11 mouse cellular contexts compared by ENCODE assay signal in the genomic region with DNA sequence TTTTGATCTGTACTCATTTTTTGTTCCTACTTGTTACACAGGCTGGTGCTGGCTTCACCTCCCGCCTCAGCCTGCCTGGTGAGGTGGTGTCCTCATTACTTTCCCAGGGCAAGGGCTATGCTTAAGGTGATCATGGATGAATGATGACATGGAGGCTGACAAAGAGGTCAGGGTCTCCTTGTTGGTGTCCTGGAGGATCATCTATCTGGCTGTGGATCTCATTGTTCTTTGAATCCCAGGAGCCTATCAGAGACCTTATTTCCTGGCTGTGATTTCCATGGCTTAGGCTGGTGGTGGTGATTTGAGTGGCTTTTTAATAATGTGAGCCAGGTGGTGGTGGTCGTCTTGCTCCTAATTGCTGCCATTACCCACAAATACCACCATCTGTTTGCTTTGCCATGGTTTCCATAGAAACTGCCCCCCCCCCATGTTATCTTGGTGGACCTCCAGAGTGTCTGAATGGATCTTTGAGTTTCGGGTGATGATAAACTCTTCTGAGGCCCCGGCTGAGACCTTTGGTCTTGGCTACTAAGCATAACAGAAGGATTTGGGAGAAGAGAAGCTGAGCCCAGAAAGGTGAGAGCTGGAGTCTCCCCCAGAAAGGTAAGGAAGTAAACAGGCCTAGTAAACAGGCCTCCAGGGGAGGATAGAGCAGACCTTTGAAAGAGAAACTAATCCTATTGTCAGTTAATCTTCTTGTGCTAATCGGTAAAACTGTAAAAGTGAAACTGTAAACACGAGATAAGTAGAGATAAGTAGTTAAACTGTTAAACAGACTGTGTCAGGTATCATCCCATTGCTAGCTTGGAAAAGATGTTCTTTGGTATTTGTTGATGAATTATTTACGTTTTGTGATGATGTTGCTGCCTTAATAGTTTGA. TPM values are rescaled to one million over a fixed set of nuclear protein-coding genes. Genes with fewer than 3 reads are reported as not detected.
DNase-seq lines count a peak whose midpoint lies in the region; ATAC-seq and TF ChIP-seq lines count a peak whose summit lies in the region.
"Had no signal": no experiment of that assay in that cellular context is flagged by ENCODE, and none has a peak within 500 bp of the region (broad histone marks: within the 10 kb centered on the region; RNA-seq: fewer than 3 reads in every experiment).

No protein-coding gene starts in this region.

- no peak for TF ChIP-seq CTCF in forebrain, postnatal 0 days (IDR thresholded peaks at IDR 0.05; ENCODE audit: low read depth)

- WGBS in forebrain, postnatal 0 days = 33% methylated on average over 7 of the region's 7 CpGs

- no peak overlapping the region for H3K9ac ChIP-seq in forebrain, postnatal 0 days
- H3K9ac ChIP-seq: stomach, embryonic 15.5 days had no signal

- ATAC-seq in erythroblast, adult 5-6 weeks (replicated peaks; ENCODE audit: low FRiP score, poor library complexity, severe bottlenecking) = no peak
- peak; percentile 87 for ATAC-seq in CD4-positive, CD25-positive, alpha-beta regulatory T cell, adult 4 months
- no peak for ATAC-seq in forebrain, postnatal 0 days
- ATAC-seq in megakaryocyte-erythroid progenitor cell, adult 5-6 weeks (replicated peaks; ENCODE audit: low FRiP score, low TSS enrichment, poor library complexity, severe bottlenecking) = peak; percentile 65; the same call in 1 of the 2 replicates

- no peaks in the 10 kb centered on the region for H3K27me3 ChIP-seq in erythroblast, embryonic 14.5 days (ENCODE audit: control insufficient read depth)
- H3K27me3 ChIP-seq in forebrain, postnatal 0 days (ENCODE audit: insufficient read depth, low read length) = no peaks in the 10 kb centered on the region
- H3K27me3 ChIP-seq: megakaryocyte, embryonic 14.5 days; stomach, embryonic 15.5 days had no signal

- H3K9me3 ChIP-seq in erythroblast, embryonic 14.5 days (ENCODE audit: control insufficient read depth, low read length) = no peaks in the 10 kb centered on the region
- H3K9me3 ChIP-seq in forebrain, postnatal 0 days (ENCODE audit: low read length) = no peaks in the 10 kb centered on the region
- H3K9me3 ChIP-seq: megakaryocyte, embryonic 14.5 days; stomach, embryonic 15.5 days had no signal

- no peaks in the 10 kb centered on the region for H3K36me3 ChIP-seq in erythroblast, embryonic 14.5 days (ENCODE audit: control insufficient read depth)
- no peaks in the 10 kb centered on the region for H3K36me3 ChIP-seq in forebrain, postnatal 0 days (ENCODE audit: insufficient read depth)
- H3K36me3 ChIP-seq: stomach, embryonic 15.5 days had no signal

- H3K27ac ChIP-seq in forebrain, postnatal 0 days (ENCODE audit: low read depth, low read length) = no peak overlapping the region; the same call in 1 of the 2 replicates
- H3K27ac ChIP-seq: stomach, embryonic 15.5 days had no signal

- H3K4me1 ChIP-seq in erythroblast, embryonic 14.5 days (ENCODE audit: control insufficient read depth) = peaks cover 6% of the 10 kb centered on the region
- no peaks in the 10 kb centered on the region for H3K4me1 ChIP-seq in forebrain, postnatal 0 days (ENCODE audit: insufficient read depth)
- H3K4me1 ChIP-seq: stomach, embryonic 15.5 days had no signal

- H3K4me3 ChIP-seq in erythroblast, embryonic 14.5 days (replicated peaks) = peak overlapping the region; percentile 39
- H3K4me3 ChIP-seq in forebrain, postnatal 0 days (ENCODE audit: low read depth, low read length) = no peak overlapping the region
- H3K4me3 ChIP-seq: megakaryocyte, embryonic 14.5 days; stomach, embryonic 15.5 days had no signal

- H3K4me2 ChIP-seq in forebrain, postnatal 0 days (ENCODE audit: low read depth) = no peak overlapping the region
- H3K4me2 ChIP-seq: stomach, embryonic 15.5 days had no signal

- peak; percentile 7 for DNase-seq in forebrain, postnatal 0 days
- no peak for DNase-seq in frontal cortex, postnatal 10 days (ENCODE audit: low spot score in 2 of 2)
- no peak for DNase-seq in layer of hippocampus, adult 8-10 months (ENCODE audit: low spot score in 2 of 2)
- no peak for DNase-seq in thymus, postnatal 0 days (ENCODE audit: low spot score)
- DNase-seq: adrenal gland, postnatal 14 days had no signal

RNA-seq across cellular contexts. Expression of gene Sh3bgrl, which starts 18.5 kb away (rescaled TPM):
- 0.09 and 0.17 TPM in 2 replicates for polyA plus RNA-seq in erythroblast, embryonic 14.5 days (2012)
- total RNA-seq in erythroblast, adult 5-6 weeks (2015; ENCODE audit: low replicate concordance) = 56.2 and 71.3 TPM in 2 replicates
- 35.5 and 44.2 TPM in 2 replicates for total RNA-seq in erythroblast, adult 5-6 weeks (2017; ENCODE audit: low replicate concordance)
- polyA plus RNA-seq in CD4-positive, CD25-positive, alpha-beta regulatory T cell, adult 4 months (2017; shearing (Covaris generic)) = 100 to 1,000 TPM; 192 to 196 TPM
- total RNA-seq in forebrain, postnatal 0 days (2014; rRNA removed) = 190 and 193 TPM in 2 replicates
- polyA plus RNA-seq in forebrain, postnatal 0 days (2015; fragmentation: Nextera tagmentation; extraction: Ambion mirVana) = 78.2 and 213 TPM in 2 replicates
- 101 and 104 TPM in 2 replicates for total RNA-seq in megakaryocyte-erythroid progenitor cell, adult 5-6 weeks (2014; fragmentation: Nextera tagmentation)
- total RNA-seq in megakaryocyte-erythroid progenitor cell, adult 5-6 weeks (2017) = 137 and 174 TPM in 2 replicates
- 100 to 1,000 TPM in 2 of 4 experiments, 10 to 100 TPM in 2; 86.0 to 102 (median 95.1) TPM for total RNA-seq in layer of hippocampus, adult 8-10 months (2022)
- polyA plus RNA-seq in thymus, postnatal 0 days (2015; fragmentation: Nextera tagmentation; extraction: Ambion mirVana) = 40.5 and 73.1 TPM in 2 replicates

Comparison
In these comparisons a context has a peak if more than half of its experiments do, and no peak if none do; other contexts are left out.
1. ATAC-seq: peak in CD4-positive, CD25-positive, alpha-beta regulatory T cell, adult 4 months (single experiment) and megakaryocyte-erythroid progenitor cell, adult 5-6 weeks (single experiment); none in erythroblast, adult 5-6 weeks (single experiment) and forebrain, postnatal 0 days (single experiment).